Mouse (Mus musculus): ENCODE results near the gene Pik3c2a.
"Not testable (repeated sequence)": the region's sequence is repeated elsewhere in the genome, so short reads cannot be mapped to it uniquely, and the experiment has no call there.

The Pik3c2a gene

DNA sequence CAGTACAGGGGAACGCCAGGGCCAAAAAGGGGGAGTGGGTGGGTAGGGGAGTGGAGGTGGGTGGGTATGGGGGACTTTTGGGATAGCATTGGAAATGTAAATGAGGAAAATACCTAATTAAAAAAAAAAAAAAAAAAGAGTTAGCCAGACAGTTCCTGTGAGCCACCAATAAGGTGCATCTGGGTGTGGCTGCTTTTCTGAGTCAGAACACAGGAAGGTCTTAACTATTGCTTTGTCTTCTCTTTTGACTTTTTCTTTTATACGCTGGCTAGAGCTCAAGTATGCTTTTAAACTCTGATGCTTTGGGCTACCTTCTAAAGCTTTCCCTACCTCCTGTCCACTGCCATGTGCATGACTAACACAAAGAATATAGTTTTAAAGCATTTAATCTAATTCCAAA lies 55.9 kb downstream of the Pik3c2a start:
- not testable (repeated sequence) for DNase-seq

DNA sequence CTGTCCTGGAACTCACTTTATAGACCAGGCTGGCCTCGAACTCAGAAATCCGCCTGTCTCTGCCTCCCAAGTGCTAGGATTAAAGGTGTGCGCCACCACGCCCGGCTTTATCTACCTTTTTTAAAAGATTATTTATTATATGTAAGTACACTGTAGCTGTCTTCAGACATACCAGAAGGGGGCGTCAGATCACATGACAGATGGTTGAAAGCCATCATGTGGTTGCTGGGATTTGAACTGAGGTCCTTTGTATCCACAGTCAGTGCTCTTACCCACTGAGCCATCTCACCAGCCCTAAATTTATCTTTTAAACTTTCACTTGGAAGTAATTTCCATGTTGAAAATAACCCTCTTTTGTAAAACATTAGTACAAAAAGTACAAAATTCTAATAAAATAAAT lies 64.1 kb downstream of the Pik3c2a start:
- not testable (repeated sequence) for DNase-seq

DNA sequence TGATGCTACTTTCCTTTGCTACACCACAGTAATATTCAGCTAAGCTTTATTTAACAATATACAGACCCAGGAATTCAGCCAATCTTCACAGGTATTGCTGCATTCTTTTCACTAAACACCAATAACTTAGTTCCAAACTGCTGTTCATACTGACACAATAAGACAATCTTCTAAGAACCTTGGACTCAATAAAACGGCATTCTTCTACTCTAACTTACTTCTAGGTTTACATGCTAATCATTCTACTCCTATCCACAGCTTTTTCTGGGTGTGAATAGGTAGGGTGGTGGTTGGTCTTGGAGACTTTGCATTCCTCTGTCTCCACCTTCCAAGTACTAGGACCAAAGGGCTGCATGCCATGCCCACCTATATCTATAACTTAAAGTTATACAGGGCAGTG lies 69.0 kb downstream of the Pik3c2a start:
- DNase-seq, result no peak

DNA sequence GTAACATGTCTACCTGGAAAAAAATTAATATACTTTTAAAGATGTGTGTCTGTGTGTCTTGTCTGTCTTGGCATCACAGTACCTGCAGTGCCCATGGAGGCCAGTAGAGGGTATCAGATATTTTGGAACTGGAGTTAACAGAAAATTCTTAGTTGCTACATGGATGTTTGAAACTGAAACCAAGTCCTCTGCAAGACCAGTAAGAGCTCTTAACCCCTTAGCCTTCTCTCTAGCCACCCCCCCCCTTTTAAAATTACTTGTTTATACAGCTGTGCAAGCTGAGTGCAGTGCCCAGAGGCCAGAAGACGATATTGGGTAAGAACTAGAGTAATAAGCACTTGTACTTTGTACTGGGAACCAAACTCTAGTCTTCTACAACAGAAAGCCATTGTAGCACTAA lies 107.0 kb downstream of the Pik3c2a start:
- DNase-seq, result peak; percentile 70

DNA sequence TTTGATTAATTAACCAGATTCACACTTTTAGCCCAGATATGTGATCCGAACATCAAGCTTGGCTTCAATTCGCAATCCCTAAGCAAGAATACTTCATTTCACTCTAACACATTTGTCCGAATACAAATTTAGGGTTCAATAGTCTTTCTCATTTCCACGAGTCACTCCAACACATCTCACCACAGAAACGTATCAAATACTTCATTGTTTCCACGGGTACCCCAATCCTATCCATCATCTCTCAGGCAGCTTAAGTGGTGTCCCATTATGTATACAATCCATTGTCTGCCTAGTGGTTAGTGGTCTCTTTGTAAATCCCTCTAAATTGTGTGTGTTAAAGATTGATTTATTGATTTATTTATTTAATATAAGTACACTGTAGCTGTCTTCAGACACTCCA lies 108.1 kb downstream of the Pik3c2a start:
- no peak for DNase-seq

DNA sequence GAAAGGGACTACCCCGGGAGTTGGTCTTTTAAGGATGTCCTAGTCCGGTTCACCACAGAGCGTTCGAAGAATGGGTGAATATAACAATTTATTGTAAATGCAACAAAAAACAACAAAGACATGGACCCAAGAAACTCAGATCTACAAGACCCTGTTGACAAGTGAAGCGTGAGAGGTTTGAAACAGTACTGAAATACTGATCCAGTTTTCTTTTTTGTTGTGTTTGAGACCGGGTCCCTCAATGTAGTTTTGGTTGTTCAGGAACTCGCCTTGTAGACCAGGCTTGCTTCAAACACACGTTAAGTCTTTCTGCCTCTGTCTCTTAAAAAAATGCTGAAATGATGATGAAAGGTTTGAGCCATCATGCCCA lies 108.6 kb downstream of the Pik3c2a start:
- no peak for DNase-seq

- peak; percentile 97 for DNase-seq
These were observed 109.3 kb downstream of the Pik3c2a start, which contains the start of gene Rps13 for GRCm38 (mm10) chr7:116333713-116334668. Gene Rps13, minus strand, starts transcription at chr7:116334195.

GRCm38 (mm10) chr7:116331246-116331645 lies 112.0 kb downstream of the Pik3c2a start:
- no peak for DNase-seq

GRCm38 (mm10) chr7:116329858-116330257 lies 113.4 kb downstream of the Pik3c2a start:
- no peak for DNase-seq

- no peak for DNase-seq
These were observed 114.5 kb downstream of the Pik3c2a start for GRCm38 (mm10) chr7:116328777-116329176.

GRCm38 (mm10) chr7:116327901-116328300 lies 115.3 kb downstream of the Pik3c2a start:
- no peak for DNase-seq

DNA sequence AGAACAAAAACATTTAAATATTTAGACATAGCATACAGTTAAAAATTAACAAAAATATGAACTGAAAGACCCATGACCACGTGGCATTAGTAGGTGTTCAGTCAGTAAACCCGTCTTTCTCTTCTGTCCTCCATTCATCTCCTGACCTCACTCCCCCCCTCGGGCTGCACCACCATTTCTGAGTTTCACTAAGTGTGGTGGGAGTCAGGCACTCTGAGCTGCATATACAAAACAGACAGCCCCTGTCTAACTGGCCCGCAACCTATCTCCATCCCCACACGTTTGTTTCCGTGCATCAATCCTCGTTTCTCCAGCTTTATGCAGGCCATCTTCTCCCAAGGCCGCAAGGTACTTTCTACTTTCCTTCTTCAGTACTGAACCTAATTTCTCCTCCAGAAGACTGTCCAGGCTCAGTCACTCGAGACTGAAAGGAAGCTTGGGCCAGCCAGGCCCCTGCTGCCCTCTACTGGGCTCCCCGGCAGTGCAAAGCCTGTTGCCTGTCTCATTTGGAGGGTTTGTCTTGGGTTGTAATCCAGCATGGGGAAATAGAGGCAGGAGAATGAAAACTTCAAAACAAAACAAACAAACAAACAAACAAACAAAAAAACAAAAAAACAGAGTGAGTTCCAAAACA lies 119.8 kb downstream of the Pik3c2a start:
- peak; percentile 64 for DNase-seq

DNA sequence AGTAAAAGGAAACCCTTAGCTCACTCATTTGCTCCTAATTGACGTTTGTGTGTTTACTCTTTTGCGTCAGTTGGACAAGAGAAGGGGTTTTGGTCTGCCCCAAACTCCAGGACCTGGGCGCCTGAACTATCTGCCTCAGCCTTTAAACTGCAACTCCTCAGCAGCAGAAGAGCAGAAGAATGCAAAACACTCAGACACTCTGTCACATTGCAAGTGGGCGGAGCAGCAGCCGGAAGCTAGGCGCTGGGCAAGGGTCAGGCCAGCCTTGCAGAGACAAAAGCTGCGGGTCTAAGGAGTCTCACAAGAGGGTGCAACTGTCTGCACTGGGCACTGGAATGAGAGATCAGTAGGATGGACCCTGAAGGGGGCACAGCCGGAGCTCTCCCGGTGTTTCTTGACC lies 133.8 kb downstream of the Pik3c2a start:
- DNase-seq, result peak; percentile 48

DNA sequence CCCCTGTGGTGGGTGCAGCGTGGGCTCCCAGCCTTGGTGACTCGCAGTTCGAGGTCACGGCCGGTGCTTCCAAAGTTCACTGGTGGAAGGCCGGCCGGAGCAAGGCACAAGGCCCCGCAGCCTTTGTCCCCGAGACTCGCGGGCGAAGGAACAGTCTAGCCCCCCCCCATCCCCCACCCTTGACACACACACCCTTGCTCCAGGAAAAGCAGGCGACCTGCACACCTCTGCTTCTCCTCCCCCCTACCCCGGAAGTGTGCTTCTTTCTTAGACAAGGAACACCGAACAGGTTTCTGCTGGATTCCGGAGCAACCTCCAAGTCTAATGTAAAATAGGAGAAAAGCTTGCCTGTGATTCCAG lies 134.6 kb downstream of the Pik3c2a start:
- peak; percentile 19 for DNase-seq

- DNase-seq, result peak; percentile 80
These were observed 135.2 kb downstream of the Pik3c2a start, which contains the start of gene Plekha7 for GRCm38 (mm10) chr7:116307871-116308631. Gene Plekha7, minus strand, starts transcription at chr7:116308376.

DNA sequence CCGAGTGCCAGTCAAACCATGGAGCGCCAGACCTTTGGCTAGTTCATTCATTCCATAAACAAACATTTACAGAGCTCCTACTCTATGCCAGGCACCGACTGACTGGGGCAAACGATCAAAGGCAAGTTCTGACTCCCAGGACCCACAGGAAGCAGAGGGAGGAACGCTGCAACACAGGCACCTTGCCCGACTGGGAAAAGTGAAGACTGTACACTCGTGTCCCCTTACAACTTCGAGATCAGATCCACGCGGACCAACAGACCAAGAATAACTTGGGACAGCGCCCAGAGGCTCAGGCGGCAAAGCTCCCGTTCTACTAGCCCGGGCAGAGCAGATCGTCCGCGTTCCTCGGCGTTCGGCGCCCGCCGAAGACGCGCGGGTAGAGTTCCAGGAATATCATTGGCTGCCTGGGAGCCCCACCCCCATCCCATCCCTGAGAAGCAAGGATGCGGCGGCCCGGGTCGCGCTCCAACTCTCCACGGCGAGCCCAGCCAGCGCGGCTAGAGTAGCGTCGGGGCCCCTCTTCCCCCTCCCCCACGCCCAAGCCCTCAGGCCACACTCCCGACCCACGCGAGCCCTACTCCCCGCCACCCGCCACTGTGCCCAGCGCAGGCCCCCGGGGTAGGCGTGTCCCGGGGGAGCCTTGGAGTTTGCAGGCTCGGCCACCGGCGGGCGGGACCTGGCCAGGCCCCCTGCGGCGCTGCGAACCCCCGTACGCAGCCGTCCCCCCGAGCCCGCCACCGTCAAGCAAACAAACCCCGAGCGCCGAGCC lies 136.0 kb downstream of the Pik3c2a start:
- peak; percentile 76 for DNase-seq

DNA sequence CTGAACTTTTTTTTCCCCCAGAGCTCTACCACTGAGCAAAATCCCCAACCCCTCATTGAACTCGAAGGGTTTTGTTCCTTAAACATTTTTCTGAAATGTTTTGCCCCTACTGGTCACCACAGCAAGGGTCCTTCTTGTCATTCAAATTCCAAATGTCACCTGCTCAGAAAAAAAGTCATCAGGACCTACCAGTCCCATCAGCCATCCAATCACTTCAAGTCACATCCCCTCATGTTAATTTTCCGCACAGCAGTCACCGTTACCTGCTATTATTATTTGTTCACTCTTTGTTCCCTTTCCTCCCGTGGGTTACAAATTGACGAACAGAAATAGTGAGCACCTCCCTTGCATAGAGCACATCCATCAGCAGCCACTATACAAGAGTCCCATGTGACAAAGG lies 136.6 kb downstream of the Pik3c2a start:
- DNase-seq, result no peak

DNA sequence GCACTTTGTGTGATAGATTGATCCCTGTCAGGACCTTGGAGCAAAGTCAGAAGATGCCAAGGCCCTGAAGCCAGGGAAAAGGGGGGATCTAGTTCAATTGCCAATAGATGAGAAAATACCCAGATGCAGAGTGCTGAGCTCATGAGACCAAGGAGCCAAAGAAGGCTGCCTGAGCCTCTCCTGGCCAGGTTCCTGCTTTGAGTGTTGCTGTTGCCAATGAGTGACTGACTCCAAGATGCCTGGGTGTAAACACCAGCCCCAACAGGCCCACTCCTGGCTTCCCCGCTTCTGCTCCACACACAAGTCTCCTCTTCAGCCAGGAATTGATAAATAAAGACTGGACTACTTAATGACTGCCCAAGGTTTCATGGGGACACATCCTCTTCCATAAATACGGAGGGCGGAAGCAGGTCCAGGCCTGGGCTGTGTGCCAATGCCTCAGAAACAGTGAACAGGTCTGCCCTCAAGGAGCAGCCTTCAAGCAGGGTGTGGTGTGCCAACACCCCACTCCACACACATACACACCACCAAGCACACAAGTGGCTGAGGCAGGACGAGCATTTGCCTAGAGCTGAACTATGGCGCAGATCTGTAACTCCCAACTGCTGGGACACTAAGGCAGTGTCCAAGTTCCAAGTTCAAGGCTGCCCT lies 141.5 kb downstream of the Pik3c2a start:
- DNase-seq, result no peak

DNA sequence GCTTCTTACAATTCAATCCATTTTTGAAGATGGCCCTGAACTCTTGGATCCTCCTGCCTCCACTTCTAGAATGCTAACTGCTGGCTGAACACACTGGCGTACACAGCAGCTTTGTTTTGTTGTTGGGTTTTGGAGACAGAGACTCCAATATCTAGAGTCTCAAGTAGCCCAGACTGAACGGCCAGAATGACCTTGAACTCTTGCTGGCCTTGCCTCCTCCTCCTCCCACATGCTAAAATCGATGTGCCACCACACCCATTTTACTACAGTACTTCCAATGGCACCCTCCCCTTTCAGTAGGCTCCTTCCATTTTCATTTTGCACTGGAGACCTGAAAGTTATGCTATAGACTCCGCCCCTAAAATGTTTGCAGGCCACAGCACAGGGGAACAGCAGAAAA lies 142.1 kb downstream of the Pik3c2a start:
- DNase-seq, result no peak

- DNase-seq, result no peak
These were observed 144.4 kb downstream of the Pik3c2a start for GRCm38 (mm10) chr7:116298851-116299250.

- DNase-seq, result no peak
These were observed 144.9 kb downstream of the Pik3c2a start for GRCm38 (mm10) chr7:116298389-116298788.

DNA sequence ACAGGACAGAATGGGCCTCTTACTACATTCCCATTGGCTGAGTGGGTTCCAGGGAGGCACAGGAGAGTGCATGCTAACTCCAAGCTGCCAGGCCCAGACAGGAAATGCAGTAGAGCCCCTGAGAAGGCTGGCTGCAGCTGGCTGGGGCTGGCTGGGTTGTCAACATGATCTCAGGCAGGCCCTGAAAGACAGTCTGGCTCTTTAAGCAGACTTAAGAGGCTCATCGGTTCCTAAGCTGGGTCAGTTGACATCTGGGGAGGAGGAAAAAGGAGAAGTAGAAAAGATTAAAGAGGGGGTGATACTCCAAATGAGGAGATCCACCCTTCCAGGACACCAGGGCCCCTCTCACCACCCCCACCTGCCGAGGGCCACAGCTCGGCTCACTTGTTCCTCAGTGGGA lies 148.3 kb downstream of the Pik3c2a start:
- DNase-seq, result no peak

Measured in liver (tissue).